Comparison of ENCODE assay signal across 14 mouse cellular contexts in genomic region chr1:185343422-185343821, GRCm38 (mm10). TPM values are rescaled to one million over a fixed set of nuclear protein-coding genes. Genes with fewer than 3 reads are reported as not detected.
A peak's percentile ranks its signal among the peaks of the same experiment; 100 is the strongest.
DNase-seq lines count a peak whose midpoint lies in the region; ATAC-seq and TF ChIP-seq lines count a peak whose summit lies in the region.
"Had no signal": no experiment of that assay in that cellular context is flagged by ENCODE, and none has a peak within 500 bp of the region (broad histone marks: within the 10 kb centered on the region; RNA-seq: fewer than 3 reads in every experiment).

No protein-coding gene starts in this region.

- intact Hi-C loops in heart, postnatal 25 days (cut with DNase I) = no loop called here

- H3K27ac ChIP-seq in lung, embryonic 14.5 days (ENCODE audit: low read depth) = no peak overlapping the region
- H3K27ac ChIP-seq in bone marrow, adult 2 months (ENCODE audit: control insufficient read depth, insufficient read depth, low read depth, low read length, poor library complexity) = no peak overlapping the region
- H3K27ac ChIP-seq: hindbrain, embryonic 10.5 days; midbrain, embryonic 15.5 days; neural tube, embryonic 13.5 days had no signal

- no peaks in the 10 kb centered on the region for H3K27me3 ChIP-seq in lung, embryonic 14.5 days (ENCODE audit: insufficient read depth, low read length)
- no peaks in the 10 kb centered on the region for H3K27me3 ChIP-seq in splenic B cell, adult 2 months (ENCODE audit: control insufficient read depth, insufficient read depth, low read length, poor library complexity, severe bottlenecking)
- H3K27me3 ChIP-seq: midbrain, embryonic 15.5 days; neural tube, embryonic 13.5 days had no signal

- no peak for ATAC-seq in lung, embryonic 14.5 days (ENCODE audit: insufficient read depth)
- ATAC-seq: midbrain, embryonic 15.5 days had no signal

- peaks cover 71% of the 10 kb centered on the region for H3K36me3 ChIP-seq in lung, embryonic 14.5 days (ENCODE audit: insufficient read depth)
- peaks cover 5% of the 10 kb centered on the region for H3K36me3 ChIP-seq in splenic B cell, adult 2 months (ENCODE audit: control insufficient read depth, insufficient read depth, low read length, poor library complexity, severe bottlenecking)

- H3K9ac ChIP-seq in lung, embryonic 14.5 days = no peak overlapping the region
- H3K9ac ChIP-seq: midbrain, embryonic 15.5 days; neural tube, embryonic 13.5 days had no signal

- WGBS in lung, embryonic 14.5 days = 77% methylated on average over 8 of the region's 8 CpGs
- WGBS in bone marrow, adult 2 months = 89% methylated on average over 8 of the region's 8 CpGs

- H3K4me3 ChIP-seq in lung, embryonic 14.5 days (ENCODE audit: low read depth, low read length) = no peak overlapping the region
- no peak overlapping the region for H3K4me3 ChIP-seq in bone marrow, adult 2 months (replicated peaks; ENCODE audit: control insufficient read depth, low read depth, low read length)
- H3K4me3 ChIP-seq: erythroblast, embryonic 14.5 days; hindbrain, embryonic 10.5 days; midbrain, embryonic 15.5 days; neural tube, embryonic 13.5 days had no signal

- no peaks in the 10 kb centered on the region for H3K9me3 ChIP-seq in lung, embryonic 14.5 days (ENCODE audit: low read depth, low read length)
- H3K9me3 ChIP-seq: hindbrain, embryonic 10.5 days; midbrain, embryonic 15.5 days; neural tube, embryonic 13.5 days had no signal

- peak; percentile 40 for TF ChIP-seq CTCF in lung, embryonic 14.5 days (IDR thresholded peaks at IDR 0.05; ENCODE audit: low read depth)
- TF ChIP-seq CTCF in bone marrow, adult 2 months (IDR thresholded peaks at IDR 0.05; ENCODE audit: control insufficient read depth, insufficient read depth, low read length) = peak; percentile 47; the same call in 1 of the 2 replicates

- no peaks in the 10 kb centered on the region for H3K4me1 ChIP-seq in lung, embryonic 14.5 days (ENCODE audit: insufficient read depth)
- H3K4me1 ChIP-seq in bone marrow, adult 2 months (ENCODE audit: control insufficient read depth, insufficient read depth, low read length) = no peaks in the 10 kb centered on the region
- H3K4me1 ChIP-seq: hindbrain, embryonic 10.5 days; midbrain, embryonic 15.5 days; neural tube, embryonic 13.5 days had no signal

- no peak overlapping the region for H3K4me2 ChIP-seq in lung, embryonic 14.5 days
- H3K4me2 ChIP-seq: midbrain, embryonic 15.5 days; neural tube, embryonic 13.5 days had no signal

- DNase-seq in heart, adult 11 months = peak; percentile 36
- no peak for DNase-seq in heart, postnatal 25 days (ENCODE audit: low spot score)
- peak; percentile 5 for DNase-seq in lung, embryonic 14.5 days
- DNase-seq in lung, postnatal 4 days = no peak
- DNase-seq in splenic B cell, adult 2 months (ENCODE audit: low read depth, low spot score) = peak; percentile 19
- no peak for DNase-seq in spleen, postnatal 36 days (ENCODE audit: low spot score in 2 of 2)
- DNase-seq: adrenal gland, postnatal 14 days; kidney, adult 18-20 months; lung, adult 18-20 months had no signal

- TF ChIP-seq POLR2A in bone marrow, adult 2 months (IDR thresholded peaks at IDR 0.05; ENCODE audit: borderline replicate concordance, control insufficient read depth, low read depth, low read length) = no peak

RNA-seq across cellular contexts. Expression of gene Bpnt1, which starts 11.5 kb away (rescaled TPM):
- total RNA-seq in heart, postnatal 25 days (2021) = 10 to 100 TPM; 25.5 to 32.6 TPM
- polyA plus RNA-seq in lung, embryonic 14.5 days (2014; fragmentation: Nextera tagmentation; extraction: Ambion mirVana) = 22.8 and 24.3 TPM in 2 replicates
- polyA plus RNA-seq in bone marrow, adult 2 months (2011; ENCODE audit: insufficient read depth, insufficient read length, low replicate concordance, missing spikeins) = 1.6 and 11.3 TPM in 2 replicates

RNA-seq across cellular contexts. Expression of gene Iars2, which starts 14.2 kb away (rescaled TPM):
- total RNA-seq in heart, postnatal 25 days (2021) = 10 to 100 TPM; 70.8 to 73.1 TPM
- polyA plus RNA-seq in lung, embryonic 14.5 days (2014; fragmentation: Nextera tagmentation; extraction: Ambion mirVana) = 32.0 and 33.5 TPM in 2 replicates
- polyA plus RNA-seq in bone marrow, adult 2 months (2011; ENCODE audit: insufficient read depth, insufficient read length, low replicate concordance, missing spikeins) = 6.5 and 11.9 TPM in 2 replicates

RNA-seq across cellular contexts. Expression of gene Eprs, which starts 19.4 kb away (rescaled TPM):
- total RNA-seq in heart, postnatal 25 days (2021) = 10 to 100 TPM; 76.0 to 80.9 TPM
- 146 and 147 TPM in 2 replicates for polyA plus RNA-seq in lung, embryonic 14.5 days (2014; fragmentation: Nextera tagmentation; extraction: Ambion mirVana)
- 14.9 and 35.7 TPM in 2 replicates for polyA plus RNA-seq in bone marrow, adult 2 months (2011; ENCODE audit: insufficient read depth, insufficient read length, low replicate concordance, missing spikeins)

Comparison
In these comparisons a context has a peak if more than half of its experiments do, and no peak if none do; other contexts are left out.
1. DNase-seq: peak in heart, adult 11 months (single experiment), lung, embryonic 14.5 days (single experiment) and splenic B cell, adult 2 months (single experiment); none in heart, postnatal 25 days (single experiment), lung, postnatal 4 days (0 of 2) and spleen, postnatal 36 days (0 of 2).